Mouse (Mus musculus) adrenal gland, postnatal 14 days (tissue): Measurements from ENCODE around the gene Efs. TPM values are rescaled to one million over a fixed set of nuclear protein-coding genes. Genes with fewer than 3 reads are reported as not detected.
"Not testable (repeated sequence)": the region's sequence is repeated elsewhere in the genome, so short reads cannot be mapped to it uniquely, and the experiment has no call there.

Source experiments
- DNase-seq: peaks from one replicate; pipeline ENCODE4 v3.0.0; 2021; ENCODE audit warnings: mixed read lengths
- total RNA-seq: library from RNA; stranded (reverse); gene quantifications from 2 replicates; pipeline ENCODE4 v1.2.3, GENCODE M21; 2021

The Efs gene
- total RNA-seq, 1 experiment from 2014 or later: 3.1 TPM

DNA sequence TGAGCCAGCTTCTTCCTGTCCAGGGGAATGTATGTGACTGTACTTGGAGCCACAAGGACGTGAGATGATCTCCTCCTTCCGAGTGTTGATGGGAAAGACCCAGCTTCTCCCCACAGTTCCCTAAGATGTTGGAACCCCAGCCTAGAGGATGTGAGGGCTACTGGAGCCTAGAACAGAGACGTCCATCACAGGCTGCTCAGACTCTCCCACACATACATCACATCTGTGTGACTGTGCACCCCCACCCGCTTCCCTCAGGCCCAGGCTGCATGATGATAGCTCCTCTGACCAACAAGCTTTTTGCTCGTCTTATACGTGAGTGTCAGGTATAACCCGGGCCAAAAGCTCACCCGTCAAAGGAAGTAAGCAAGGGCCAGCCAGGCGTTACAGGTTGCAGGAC, 22.9 kb upstream of the Efs start:
- no peak for DNase-seq

DNA sequence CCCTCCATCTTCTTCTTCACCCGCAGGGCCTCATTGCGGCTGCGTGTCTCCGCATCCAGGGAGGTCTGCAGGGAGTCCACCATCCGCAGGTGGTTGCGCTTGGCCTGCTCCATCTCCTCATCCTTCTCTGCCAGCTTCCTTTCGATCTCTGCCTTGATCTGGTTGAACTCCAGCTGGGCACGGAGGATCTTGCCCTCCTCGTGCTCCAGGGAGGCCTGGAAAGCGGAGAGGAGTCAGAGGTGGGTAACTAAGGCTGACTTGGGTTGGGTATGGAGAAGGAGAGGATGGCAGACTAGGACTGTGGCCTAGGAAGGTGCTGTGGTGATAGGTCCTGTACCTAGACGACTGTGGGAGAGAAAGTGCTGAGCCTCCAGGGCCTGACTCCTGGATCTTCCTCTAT, 21.1 kb upstream of the Efs start:
- DNase-seq: not testable (repeated sequence)

DNA sequence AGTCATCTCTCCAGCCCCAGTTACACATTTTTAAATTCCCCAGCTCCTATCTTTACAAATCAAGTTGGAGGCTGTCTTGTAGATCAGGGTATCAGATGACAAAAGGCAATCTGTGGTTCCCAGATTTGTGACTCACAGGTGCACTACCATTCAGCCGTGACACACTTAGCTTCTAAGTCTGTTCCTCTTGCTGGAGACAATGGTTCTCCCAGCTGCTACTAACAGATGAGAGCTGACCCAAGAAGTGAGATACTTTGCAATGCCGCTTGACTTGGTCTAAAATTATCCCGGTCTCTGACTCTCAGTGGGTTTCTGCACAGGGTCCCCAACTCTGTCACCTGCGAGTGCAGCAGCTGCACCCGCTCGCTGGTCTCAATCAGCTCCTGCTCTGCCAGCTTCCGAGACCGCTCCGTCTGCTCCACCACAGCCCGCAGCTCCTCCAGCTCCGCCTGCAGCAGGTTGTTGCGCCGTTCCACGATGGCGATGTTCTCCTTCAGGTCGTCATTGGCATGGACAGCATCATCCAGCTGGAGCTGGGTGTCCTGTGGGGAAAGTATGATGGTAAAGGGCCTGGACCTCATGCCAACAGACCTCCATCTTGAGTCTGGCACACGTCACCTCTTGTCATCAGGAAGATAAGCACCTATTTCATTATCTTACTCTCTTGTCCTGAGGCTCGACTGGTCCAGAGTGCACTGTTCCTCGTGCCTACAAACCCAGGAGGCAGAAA, 20.2 kb upstream of the Efs start:
- DNase-seq: no peak

- no peak for DNase-seq
These were observed 19.0 kb upstream of the Efs start for GRCm38 (mm10) chr14:54944939-54945338.

DNA sequence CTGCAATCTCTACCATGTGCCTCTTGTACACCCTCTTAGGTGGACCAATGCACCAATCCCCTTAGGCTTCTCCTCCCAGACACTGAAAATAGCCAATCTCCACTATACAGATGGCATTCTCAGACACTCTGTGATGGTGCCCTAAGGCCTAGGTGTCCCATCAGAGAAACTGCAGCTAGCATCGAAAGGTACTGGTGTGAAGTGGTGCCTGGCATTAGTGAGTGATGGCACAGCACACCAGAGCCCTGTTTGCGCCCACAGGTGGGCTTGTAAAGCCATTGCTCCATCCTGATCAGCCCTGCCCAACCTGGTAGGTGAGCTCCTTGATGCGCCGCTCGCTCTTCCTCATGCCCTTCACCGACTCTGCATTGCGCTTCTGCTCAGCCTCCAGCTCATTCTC, 18.0 kb upstream of the Efs start:
- DNase-seq: no peak

- no peak for DNase-seq
These were observed 16.6 kb upstream of the Efs start for GRCm38 (mm10) chr14:54942479-54942878.

DNA sequence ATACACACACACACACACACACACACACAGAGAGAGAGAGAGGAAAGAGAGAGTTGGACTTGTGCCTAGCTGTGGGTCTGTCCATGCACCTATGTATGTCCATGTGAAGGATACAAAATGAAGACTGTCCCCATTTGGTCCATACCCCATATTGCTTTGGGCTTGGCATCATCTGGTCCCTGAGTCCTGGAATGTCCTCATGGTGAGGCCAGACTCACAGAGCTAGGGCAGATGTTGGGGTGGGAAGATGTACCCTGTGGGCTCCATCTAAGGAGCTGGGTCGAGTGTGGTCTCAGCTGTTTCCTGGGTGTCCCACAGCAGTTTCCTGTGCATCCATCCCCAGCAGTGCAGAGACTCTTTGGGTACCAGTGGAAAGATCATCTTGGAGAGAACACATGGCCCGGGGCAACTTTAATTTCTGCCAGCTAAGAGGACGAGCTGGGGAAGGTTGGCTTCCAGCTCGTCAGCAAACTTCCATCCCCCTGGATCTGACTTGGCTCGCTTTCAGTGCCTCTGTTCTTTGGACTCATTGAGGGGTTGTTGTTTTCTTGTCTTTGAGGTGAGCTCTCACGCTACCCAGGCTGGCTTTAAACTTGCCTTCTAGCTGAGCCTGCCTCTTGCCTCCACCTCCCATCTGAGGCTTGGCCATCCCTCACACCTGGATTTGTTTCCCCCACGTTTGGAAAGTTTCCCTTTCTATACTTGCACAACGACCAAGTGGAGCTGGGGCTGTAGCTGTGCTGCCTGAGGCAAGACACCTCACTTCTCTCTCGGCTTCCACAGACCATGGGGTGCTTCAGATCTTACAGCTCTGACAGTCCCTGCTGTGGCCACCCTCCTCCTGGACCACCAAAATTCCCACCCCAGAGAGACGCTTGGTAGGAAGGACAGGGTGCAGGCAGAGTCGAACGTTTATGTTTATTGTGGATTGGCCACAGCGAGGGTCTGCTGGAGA, 15.4 kb upstream of the Efs start:
- no peak for DNase-seq

DNA sequence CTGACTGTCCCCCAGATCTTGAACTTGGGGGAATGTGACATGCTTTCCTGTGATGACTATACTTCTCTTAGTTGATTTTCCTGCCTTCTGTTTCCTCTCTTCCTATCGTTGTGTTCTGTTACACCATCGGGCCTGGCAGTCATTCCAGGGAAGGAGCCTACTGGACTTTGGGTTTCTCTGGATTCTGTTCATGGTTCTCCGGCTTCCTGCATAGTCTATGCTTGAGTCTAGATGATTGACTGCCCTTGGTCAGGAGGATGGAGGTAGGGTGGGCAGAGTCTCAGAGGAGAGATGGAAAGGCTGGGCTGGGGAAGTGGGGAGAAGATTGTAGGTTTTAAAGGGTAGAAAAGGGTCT, 14.2 kb upstream of the Efs start:
- DNase-seq: no peak

GRCm38 (mm10) chr14:54939434-54940175, 13.7 kb upstream of the Efs start:
- peak; percentile 83 for DNase-seq

DNA sequence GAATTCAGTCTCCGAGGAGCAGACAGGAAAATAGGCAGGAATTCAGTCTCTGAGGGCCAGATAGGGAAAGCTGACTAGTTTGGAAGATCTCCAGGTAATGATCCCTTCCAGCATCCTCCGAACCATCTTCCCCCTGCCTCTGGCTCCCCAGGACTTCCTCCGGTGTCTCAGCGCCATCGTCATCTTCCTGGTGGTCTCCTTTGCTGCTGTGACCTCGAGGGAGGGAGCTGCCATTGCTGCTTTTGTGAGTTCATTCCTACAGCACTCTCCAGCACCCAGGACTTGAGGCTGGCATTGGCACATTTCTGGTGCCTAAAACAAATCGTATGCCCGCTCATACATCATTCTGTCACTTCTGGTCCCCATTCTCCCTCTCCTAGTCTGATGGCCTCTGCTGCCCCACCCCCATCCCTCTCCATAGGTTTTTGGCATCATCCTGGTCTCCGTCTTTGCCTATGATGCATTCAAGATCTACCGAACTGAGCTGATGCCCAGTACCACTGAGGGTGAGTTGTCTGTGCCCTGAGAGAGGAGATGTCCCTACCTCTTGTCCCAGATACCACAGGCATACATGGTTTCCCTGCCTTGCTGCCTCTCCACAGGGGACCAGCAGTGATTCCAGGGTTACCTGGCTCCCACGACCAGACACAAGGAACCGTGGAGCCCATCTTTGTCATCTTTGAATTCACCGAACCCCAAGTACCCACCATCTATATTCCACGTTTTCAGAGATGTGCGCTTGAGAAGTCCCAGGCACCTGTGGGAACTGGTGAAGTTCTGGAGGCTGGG, 12.7 kb upstream of the Efs start:
- DNase-seq: no peak

DNA sequence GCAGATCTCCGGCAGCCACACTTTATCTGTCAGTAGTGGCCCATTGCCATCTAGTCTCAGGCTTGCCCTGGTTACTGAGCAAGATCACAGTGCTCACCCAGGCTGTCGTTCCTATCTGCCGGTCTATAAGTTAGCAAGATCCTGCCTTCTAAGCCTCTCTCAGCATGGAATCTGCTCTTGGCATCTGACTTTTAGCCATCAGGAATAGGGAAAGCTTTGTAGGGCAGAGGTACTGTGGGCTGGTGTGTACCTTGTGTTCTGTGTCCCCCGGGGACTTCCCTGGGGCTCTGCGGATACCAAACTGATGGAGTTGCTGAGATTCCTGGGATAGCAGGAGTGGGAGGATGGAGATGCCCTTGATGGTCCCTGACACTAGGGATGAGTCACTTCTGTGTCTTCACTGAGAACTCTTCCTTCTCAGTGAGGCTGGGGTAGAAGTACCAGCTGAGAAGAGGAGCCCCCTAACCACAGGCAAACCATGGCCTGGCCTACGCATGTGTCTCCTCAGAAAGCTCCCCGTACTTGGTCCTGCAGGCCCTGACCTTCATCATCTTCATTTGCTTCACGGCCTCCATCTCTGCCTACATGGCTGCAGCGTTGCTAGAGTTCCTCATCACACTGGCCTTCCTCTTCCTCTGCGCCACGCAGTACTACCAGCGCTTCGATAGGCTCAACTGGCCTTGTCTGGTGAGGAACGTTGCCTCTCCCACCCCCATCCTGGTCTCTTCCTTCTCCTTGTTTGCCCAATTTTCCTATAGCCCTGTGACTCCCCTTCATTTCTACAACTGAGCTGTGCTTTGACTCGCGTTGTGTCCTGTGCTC, 11.6 kb upstream of the Efs start:
- DNase-seq: no peak

DNA sequence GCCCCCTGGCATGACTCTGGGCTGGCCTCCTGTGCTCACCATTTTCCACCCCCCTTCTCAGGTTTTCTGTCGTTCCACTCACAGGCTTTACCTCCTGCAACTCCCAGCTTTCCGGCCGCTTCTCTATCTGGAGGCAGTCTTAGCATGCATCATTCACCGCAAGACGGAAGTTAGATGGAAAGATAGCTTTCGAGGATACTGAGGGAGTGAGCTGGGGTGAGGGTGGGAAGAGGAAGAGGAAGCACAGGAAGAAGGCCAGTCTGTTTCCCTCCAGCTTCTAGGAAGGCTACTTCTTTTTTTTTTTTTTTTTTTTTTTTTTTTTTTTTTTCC, 10.9 kb upstream of the Efs start:
- DNase-seq: no peak

DNA sequence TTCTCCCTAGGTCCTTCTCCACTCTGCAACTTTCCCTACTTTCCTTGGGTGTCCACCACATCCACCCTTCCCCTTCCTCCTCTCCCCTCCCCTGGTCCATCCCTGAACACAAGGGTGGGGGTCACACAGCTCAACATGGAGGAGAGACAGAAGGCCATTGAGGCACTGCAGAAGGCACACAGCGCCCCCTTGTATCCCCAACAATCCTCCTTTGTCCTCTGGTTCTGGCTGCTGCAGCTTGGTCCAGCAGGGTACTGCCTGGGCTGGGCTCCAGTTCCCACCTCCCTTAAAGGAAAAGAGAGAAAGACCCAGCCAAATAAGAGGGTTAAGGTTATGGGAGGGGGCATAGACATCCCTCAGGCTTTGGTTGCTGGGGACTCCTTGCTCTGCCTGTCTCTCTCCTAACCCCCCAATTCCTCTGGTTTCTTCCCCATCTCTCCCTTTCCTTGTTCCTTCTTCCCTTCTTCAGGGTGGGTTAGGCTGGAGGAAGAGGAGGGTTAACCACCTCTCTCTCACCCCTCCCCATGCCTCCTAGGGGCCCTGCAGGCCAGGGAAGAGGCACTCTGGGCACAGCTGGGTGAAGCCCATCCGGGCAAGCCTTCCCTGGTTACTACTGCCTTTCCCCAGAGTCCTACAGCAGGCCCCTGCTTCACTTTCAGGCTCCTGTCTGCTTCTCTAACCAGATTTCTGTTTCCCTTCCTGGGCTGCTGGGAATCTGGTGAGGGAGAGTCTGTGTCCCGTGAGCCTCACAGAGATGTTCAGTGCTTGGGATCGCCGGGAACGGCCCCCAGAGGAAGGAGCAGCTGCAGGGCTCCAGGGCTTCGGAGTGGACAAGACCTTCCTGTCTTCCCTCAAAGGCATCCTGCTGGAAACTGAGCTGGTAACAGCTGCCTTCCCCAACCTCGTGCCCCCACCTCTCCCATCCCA, 10.2 kb upstream of the Efs start, which contains the start of gene Cmtm5:
Gene Cmtm5 (plus strand): TSS at position 358 of the 927 bp plus-strand sequence.
- no peak for DNase-seq

- no peak for DNase-seq
These were observed 6.8 kb upstream of the Efs start, which contains the start of gene Il25 for GRCm38 (mm10) chr14:54932645-54933150. Il25 (plus strand) TSS chr14:54932695.

GRCm38 (mm10) chr14:54930431-54930830, 4.5 kb upstream of the Efs start:
- DNase-seq: no peak

GRCm38 (mm10) chr14:54929801-54930200, 3.9 kb upstream of the Efs start:
- DNase-seq: no peak

DNA sequence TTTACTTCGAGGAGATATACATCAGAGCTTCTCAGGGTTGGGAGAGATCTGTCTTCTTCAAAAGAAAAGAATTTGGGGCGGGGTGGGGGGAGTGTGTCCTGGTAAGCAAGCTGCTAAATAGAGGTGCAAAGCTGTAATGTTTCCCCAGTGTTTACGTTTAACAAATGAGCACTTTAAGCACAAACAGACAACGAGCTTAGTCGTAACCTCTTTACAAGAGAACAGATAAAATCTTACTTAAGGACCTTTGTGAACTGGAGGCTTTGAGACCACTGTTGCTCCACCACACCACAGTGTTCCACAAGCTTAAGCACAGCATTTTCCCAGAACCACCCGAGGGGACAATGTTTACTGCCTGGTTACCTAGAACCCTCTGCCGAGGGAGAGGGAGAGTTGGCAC, 1.4 kb upstream of the Efs start:
- DNase-seq: no peak

DNA sequence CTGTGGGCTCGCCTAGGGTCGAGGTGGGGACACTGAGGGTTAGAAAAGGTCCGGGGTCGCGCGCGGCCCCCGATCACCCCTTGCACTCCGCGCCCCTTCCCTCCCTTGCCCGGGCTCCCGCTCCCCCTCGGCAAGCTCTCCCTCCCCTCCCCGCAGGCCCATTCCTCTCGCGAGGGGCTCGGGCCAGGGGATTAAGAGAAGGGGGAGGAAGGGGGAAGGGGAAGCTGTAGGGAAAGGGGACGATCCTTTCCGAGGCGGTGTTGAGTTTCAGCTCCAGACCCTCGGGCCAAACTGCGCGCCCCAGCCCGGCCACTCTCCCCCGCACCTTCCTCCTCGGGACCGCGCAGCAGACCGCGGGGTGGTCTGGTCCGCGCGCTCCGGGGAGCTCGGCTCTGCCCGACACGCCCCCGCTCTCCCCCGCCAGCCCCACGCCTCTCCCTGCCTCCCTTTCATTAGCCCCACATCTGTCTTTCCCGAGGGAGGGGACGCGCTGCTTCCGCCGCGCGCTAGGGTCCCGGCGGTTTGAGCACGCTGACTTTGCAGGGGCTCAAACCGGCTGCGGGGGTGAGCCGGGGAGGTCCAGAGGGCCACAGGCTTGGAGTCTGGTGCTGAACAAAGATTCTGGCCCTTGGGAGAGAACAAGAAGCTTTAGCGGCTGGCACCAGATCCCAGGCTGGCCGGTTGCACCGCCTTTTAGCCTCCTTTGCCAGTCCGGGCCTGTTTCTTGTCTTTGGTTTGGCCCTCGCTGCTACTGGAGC, 654 bp upstream of the Efs start:
- peak; percentile 59 for DNase-seq
